Mouse (Mus musculus) liver, embryonic 11.5 days (tissue): ENCODE measurements at regions not wholly inside any gene's neighbourhood (a gene's known extent, or its start where the extent isn't known, plus 50 kb on each side); places are given as distances from the start of the nearest gene placed in this dataset.

Experiments
- ATAC-seq: fragments of 200-750 bp; cut with Nextera tagmentation; replicated peaks from 2 replicates; pipeline ENCODE4 v1.8.0; 2017; ENCODE audit warnings: moderate number of reproducible peaks, mild to moderate bottlenecking, moderate TSS enrichment, moderate library complexity; ENCODE audit not compliant: low FRiP score
- DNase-seq: peaks from one replicate; pipeline ENCODE4 v3.0.0-alpha.2; 2017; ENCODE audit warnings: low spot score
- H3K27ac ChIP-seq: fragments of 300-500 bp; sonication (generic); 2 replicates; pipeline ENCODE4 v1.5.1; 2014; ENCODE audit warnings: mild to moderate bottlenecking, low read depth, low read length, control low read depth
- H3K27me3 ChIP-seq: fragments of 300-500 bp; sonication (generic); replicated peaks from 2 replicates; pipeline ENCODE4 v1.6.1; 2014; ENCODE audit warnings: low read length, mixed read lengths; ENCODE audit not compliant: control insufficient read depth, insufficient read depth
- H3K36me3 ChIP-seq: fragments of 300-500 bp; sonication (generic); 2 replicates; pipeline ENCODE4 v1.6.1; 2014; ENCODE audit warnings: mild to moderate bottlenecking, low read length, moderate library complexity, mixed read lengths; ENCODE audit not compliant: control insufficient read depth, insufficient read depth
- H3K4me1 ChIP-seq: fragments of 300-500 bp; sonication (generic); replicated peaks from 2 replicates; pipeline ENCODE4 v1.6.1; 2014; ENCODE audit warnings: low read length, mixed read lengths; ENCODE audit not compliant: control insufficient read depth, insufficient read depth
- H3K4me2 ChIP-seq: fragments of 300-500 bp; sonication (generic); 2 replicates; pipeline ENCODE4 v1.6.1; 2014; ENCODE audit warnings: mild to moderate bottlenecking, control low read depth, moderate library complexity
- H3K4me3 ChIP-seq: fragments of 300-500 bp; sonication (generic); 2 replicates; pipeline ENCODE4 v1.5.1; 2014; ENCODE audit warnings: low read depth, low read length, control low read depth
- H3K9ac ChIP-seq: fragments of 300-500 bp; sonication (generic); 2 replicates; pipeline ENCODE4 v1.6.1; 2014; ENCODE audit warnings: low read depth, low read length, control low read depth
- H3K9me3 ChIP-seq: fragments of 300-500 bp; sonication (generic); 2 replicates; pipeline ENCODE4 v1.6.1; 2016; ENCODE audit warnings: low read length, inconsistent platforms, mixed read lengths; ENCODE audit not compliant: control insufficient read depth
- WGBS: fragments of 180-500 bp; shearing (Covaris S2); extraction: QIAGEN DNeasy Blood & Tissue Kit; methylation state at CpG from one replicate; pipeline ENCODE4 v1.1.7; 2014; 5-methylcytosine and 5-hydroxymethylcytosine counted together

DNA sequence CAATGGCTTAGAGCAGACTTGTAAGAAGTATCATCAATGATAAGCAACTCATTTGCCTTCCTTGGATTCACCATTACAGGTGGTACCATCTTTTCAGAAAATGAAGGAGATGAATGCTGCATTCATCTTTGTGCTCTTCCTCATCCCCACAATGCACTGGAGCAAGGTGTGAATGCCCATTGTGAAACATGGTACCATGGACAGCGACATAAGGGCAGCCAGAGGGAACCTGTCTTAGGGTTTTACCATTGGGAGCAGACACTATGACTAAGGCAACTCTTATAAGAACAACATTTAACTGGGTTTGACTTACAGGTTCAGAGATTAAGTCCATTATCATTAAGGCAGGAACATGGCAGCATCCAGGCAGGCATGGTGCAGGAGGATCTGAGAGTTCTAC lies 60.1 kb upstream of the Kcnj6 start:
- H3K9me3 ChIP-seq, result peaks cover 2% of the 10 kb centered on the region; the same call in 1 of the 2 replicates
- no peak overlapping the region for H3K9ac ChIP-seq
- no peak overlapping the region for H3K4me3 ChIP-seq
- DNase-seq, result no peak
- no peak overlapping the region for H3K27ac ChIP-seq
- H3K36me3 ChIP-seq, result no peaks in the 10 kb centered on the region
- ATAC-seq, result no peak
- no peaks in the 10 kb centered on the region for H3K27me3 ChIP-seq
- H3K4me2 ChIP-seq, result no peak overlapping the region
- H3K4me1 ChIP-seq, result no peaks in the 10 kb centered on the region
- 17% methylated on average over 1 of the region's 1 CpGs for WGBS

DNA sequence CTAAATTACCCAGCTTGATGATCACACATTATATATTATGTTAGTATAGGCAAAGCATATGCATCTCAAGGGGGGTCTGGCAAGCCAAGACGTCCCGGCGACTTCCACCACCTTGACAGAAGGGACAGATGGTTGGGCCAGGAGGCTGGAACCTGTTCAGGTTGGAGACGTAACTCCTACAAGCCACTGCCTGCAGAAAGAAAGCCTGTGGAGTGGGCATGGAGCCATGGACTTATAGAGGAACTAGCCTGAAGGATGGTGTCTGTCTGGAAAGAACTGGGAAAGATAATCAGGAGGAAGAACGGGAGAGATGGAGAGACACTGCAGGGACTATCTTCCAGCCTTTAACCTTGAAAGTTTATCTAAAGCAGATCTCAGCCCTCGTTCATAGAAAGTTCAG lies 66.9 kb upstream of the Kcnj6 start:
- ATAC-seq, result no peak
- no peak for DNase-seq
- Histone ChIP-seq H3K4me1 (no peaks in the 10 kb centered on the region), H3K36me3 (no peaks in the 10 kb centered on the region), H3K27me3 (no peaks in the 10 kb centered on the region), H3K9ac (no peak overlapping the region), H3K27ac (no peak overlapping the region), H3K4me2 (no peak overlapping the region), H3K9me3 (0 out of 2 replicates have a peak, but pooled peaks cover 2% of the 10 kb centered on the region), H3K4me3 (no peak overlapping the region)
- 79% methylated on average over 6 of the region's 6 CpGs for WGBS

DNA sequence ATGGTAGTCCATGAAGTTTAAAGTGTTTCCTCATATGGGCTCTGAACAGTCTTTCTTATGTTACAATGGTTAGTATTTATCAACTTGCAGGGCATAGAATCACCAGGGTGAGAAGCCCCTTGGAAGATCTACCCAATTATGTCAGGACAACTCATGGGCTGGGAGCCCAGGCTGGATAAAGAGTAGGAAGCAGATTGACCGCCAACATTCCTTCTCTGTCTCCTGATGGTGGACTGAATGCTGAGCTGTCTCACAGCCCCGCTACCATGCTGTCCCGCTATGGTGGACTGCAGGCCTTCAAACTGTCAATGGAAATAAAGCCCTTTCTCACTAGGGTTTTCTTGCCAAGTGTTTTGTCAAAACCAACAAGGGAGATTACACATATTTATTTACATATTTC lies 69.2 kb upstream of the Kcnj6 start:
- ATAC-seq, result no peak
- Histone ChIP-seq H3K9me3 (0 out of 2 replicates have a peak, but pooled peaks cover 2% of the 10 kb centered on the region), H3K4me3 (no peak overlapping the region), H3K27ac (no peak overlapping the region), H3K4me2 (no peak overlapping the region), H3K36me3 (no peaks in the 10 kb centered on the region), H3K27me3 (no peaks in the 10 kb centered on the region), H3K4me1 (no peaks in the 10 kb centered on the region), H3K9ac (no peak overlapping the region)
- WGBS, result 92% methylated on average over 3 of the region's 3 CpGs
- DNase-seq, result no peak

DNA sequence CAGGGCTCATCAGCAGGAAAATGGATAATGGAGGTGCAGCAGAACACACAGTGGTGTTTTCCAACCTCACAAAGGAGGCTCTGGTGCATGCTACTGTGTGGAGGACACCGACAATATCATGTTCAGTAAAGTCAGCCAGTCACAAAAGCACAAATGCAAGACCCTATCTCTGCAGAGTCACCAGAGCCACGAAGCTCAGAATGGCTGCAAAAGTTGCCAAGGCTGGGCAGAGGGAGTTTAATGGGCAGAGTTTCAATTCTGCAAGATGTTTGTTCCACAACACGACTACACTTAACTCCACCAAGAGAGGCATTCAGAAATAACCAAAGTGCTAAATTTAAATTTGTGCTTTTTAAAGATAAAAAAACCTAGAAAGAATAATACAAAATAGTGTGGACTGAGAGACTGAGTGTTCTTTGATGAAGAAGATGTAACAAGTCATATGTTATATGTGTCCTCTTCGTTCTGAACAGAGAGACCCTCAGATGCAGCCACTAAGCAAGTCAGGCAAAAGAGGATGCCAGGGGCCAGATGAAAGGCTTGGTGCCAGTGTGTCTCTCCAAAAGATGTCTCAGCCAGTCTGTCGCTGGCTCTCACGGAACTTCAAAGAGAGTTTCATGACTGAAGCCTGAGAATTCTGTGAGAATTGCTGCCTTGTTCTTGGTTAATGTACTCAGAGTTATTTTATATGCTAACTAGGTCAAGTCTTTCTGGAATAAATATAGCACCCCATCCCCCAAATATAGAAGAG lies 95.1 kb upstream of the Kcnj6 start:
- Histone ChIP-seq H3K27me3 (no peaks in the 10 kb centered on the region), H3K9ac (no peak overlapping the region), H3K36me3 (no peaks in the 10 kb centered on the region), H3K4me1 (no peaks in the 10 kb centered on the region), H3K9me3 (no peaks in the 10 kb centered on the region), H3K27ac (no peak overlapping the region), H3K4me3 (no peak overlapping the region), H3K4me2 (no peak overlapping the region)
- no peak for DNase-seq
- 64% methylated on average over 6 of the region's 6 CpGs for WGBS
- no peak for ATAC-seq

DNA sequence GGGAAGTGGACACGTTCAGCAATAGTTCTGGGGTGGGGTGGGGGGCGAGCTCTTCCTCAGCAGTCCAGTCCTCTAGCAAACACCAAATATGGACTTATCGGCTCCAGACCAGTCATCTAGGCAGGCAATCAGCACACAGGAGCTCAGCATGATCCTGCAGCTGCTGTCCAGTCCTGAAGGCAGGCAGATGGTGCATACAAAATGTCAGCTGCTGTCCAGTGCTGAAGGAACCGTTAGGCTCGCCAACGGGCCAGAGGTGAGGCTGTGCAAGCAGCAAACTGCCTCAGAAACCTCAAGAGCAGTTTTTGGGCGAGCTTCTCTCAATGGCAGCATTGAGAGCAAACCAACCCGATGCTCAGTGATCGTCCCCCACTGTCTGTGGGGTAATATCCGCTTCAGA lies 96.3 kb upstream of the Kcnj6 start:
- Histone ChIP-seq H3K9me3 (no peaks in the 10 kb centered on the region), H3K36me3 (no peaks in the 10 kb centered on the region), H3K4me2 (no peak overlapping the region), H3K27me3 (no peaks in the 10 kb centered on the region), H3K4me3 (no peak overlapping the region), H3K9ac (no peak overlapping the region), H3K4me1 (no peaks in the 10 kb centered on the region), H3K27ac (no peak overlapping the region)
- DNase-seq (peak; percentile 51), ATAC-seq (no peak)
- WGBS, result 22% methylated on average over 10 of the region's 10 CpGs

DNA sequence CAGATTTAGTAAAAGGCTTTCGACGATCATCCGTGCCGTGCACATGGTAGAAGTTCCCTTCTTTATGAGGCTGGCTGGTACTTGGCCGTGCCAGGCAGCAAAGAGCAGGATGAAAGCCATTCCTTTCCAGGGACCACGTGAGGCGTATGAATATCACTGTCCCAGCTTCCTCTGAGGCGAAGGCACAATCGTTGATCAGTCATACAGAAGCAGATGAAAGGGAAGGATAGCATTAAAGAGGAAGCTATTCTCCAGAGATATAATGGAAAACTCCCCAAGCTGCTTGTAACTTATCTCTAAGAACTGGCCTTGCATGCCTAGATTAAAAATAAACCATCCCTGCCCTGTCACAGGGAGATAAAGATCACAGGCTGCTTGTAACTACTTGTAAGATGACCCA lies 103.5 kb upstream of the Kcnj6 start:
- H3K9ac ChIP-seq, result no peak overlapping the region
- H3K36me3 ChIP-seq, result no peaks in the 10 kb centered on the region
- H3K9me3 ChIP-seq, result no peaks in the 10 kb centered on the region
- no peaks in the 10 kb centered on the region for H3K4me1 ChIP-seq
- H3K4me3 ChIP-seq, result no peak overlapping the region
- no peak for DNase-seq
- no peak overlapping the region for H3K27ac ChIP-seq
- no peaks in the 10 kb centered on the region for H3K27me3 ChIP-seq
- 52% methylated on average over 9 of the region's 9 CpGs for WGBS
- no peak overlapping the region for H3K4me2 ChIP-seq
- ATAC-seq, result no peak

DNA sequence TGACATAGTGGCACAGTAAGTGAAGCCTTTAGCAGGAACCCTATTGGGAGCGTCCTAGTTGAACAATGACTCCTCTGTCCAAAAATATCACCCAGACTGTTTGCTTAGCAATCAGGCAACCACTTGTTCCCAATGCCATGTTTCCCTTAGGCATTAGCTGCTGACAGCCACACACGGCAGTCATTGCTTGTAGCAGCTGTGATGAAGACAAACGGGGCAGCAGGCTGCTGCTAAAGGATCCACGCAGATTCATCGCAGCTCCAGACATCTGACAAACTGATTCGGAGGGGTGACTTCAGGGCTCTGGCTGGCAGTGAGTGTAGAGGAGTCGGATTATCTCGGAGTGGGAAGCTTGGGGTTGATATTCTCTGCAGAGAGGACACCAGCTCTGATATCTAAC lies 120.0 kb upstream of the Kcnj6 start:
- ATAC-seq, result no peak
- WGBS, result 64% methylated on average over 8 of the region's 8 CpGs

DNA sequence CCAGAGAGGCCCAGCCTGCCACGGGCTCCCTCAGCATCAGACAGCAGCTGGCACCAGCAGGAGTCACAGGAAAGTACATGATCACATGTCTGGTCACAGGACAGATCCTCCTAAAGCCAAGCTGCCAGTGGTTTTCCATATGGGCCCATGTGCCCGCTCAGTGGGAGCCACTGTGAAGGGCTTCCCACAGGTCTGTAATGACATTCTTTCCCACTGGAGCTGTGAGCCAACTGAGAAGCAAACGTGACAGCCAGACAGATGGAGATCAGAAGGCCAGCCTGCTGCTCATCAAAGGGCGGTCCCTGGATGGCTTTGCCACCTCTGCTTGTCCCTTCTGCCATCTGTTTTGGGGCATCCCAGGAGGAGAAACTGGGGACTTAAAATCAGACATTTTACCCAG lies 121.8 kb upstream of the Kcnj6 start:
- no peak overlapping the region for H3K4me3 ChIP-seq

More for the DNA sequence above, 120.0 kb upstream of the Kcnj6 start:
- DNase-seq, result no peak
- H3K27me3 ChIP-seq, result no peaks in the 10 kb centered on the region
- no peak overlapping the region for H3K4me2 ChIP-seq
- H3K9ac ChIP-seq, result no peak overlapping the region
- no peaks in the 10 kb centered on the region for H3K36me3 ChIP-seq
- H3K9me3 ChIP-seq, result no peaks in the 10 kb centered on the region
- no peaks in the 10 kb centered on the region for H3K4me1 ChIP-seq
- H3K27ac ChIP-seq, result no peak overlapping the region
- no peak overlapping the region for H3K4me3 ChIP-seq

DNA sequence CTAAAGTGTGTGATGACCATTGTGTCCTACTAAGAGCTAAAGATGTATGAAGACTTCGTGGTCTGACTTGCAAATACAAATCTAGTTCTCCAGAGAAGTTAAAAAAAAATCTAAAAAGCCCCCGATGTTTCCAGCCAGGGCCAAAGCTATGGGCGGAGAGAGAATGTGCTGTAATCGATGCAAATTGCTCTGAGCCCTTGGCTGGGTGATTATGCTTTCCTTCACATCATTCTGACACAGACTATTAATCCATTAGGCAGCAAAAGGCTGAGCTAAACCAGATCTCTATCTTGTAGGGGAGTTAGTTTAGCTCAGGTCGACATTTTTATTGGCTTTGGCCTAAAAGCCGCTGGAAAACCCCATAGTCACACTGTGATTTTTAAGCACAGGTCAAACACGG lies 124.5 kb upstream of the Kcnj6 start:
- H3K9ac ChIP-seq, result no peak overlapping the region
- H3K4me1 ChIP-seq, result no peaks in the 10 kb centered on the region
- no peak overlapping the region for H3K4me2 ChIP-seq
- no peak for ATAC-seq
- H3K36me3 ChIP-seq, result no peaks in the 10 kb centered on the region
- no peak for DNase-seq
- H3K27me3 ChIP-seq, result no peaks in the 10 kb centered on the region
- no peaks in the 10 kb centered on the region for H3K9me3 ChIP-seq
- H3K27ac ChIP-seq, result no peak overlapping the region
- WGBS, result 46% methylated on average over 7 of the region's 7 CpGs
- no peak overlapping the region for H3K4me3 ChIP-seq

More for the DNA sequence above, 121.8 kb upstream of the Kcnj6 start:
- Histone ChIP-seq H3K27ac (no peak overlapping the region), H3K4me1 (no peaks in the 10 kb centered on the region), H3K4me2 (no peak overlapping the region), H3K9me3 (no peaks in the 10 kb centered on the region), H3K36me3 (no peaks in the 10 kb centered on the region), H3K27me3 (no peaks in the 10 kb centered on the region), H3K9ac (no peak overlapping the region)
- 45% methylated on average over 4 of the region's 4 CpGs for WGBS
- DNase-seq, result no peak
- no peak for ATAC-seq
